Mouse (Mus musculus) forebrain, embryonic 15.5 days (tissue): ENCODE results near the gene Fam19a3. TPM values are rescaled to one million over a fixed set of nuclear protein-coding genes. Genes with fewer than 3 reads are reported as not detected.
"Not testable (repeated sequence)": the region's sequence is repeated elsewhere in the genome, so short reads cannot be mapped to it uniquely, and the experiment has no call there.

Experiments used
- ATAC-seq: fragments of 200-750 bp; cut with Nextera tagmentation; replicated peaks from 2 replicates; pipeline ENCODE4 v1.8.0; 2017; ENCODE audit warnings: mild to moderate bottlenecking, moderate TSS enrichment, moderate library complexity
- H3K27ac ChIP-seq: fragments of 300-500 bp; sonication (generic); replicated peaks from 2 replicates; pipeline ENCODE4 v1.5.1; 2015; ENCODE audit warnings: mild to moderate bottlenecking, inconsistent platforms
- H3K27me3 ChIP-seq: fragments of 300-500 bp; sonication (generic); 2 replicates; pipeline ENCODE4 v1.6.1; 2015; ENCODE audit warnings: inconsistent platforms
- H3K36me3 ChIP-seq: fragments of 300-500 bp; sonication (generic); 2 replicates; pipeline ENCODE4 v1.6.1; 2015; ENCODE audit warnings: mild to moderate bottlenecking, inconsistent platforms
- H3K4me1 ChIP-seq: fragments of 300-500 bp; sonication (generic); 2 replicates; pipeline ENCODE4 v1.6.1; 2015; ENCODE audit warnings: inconsistent platforms
- H3K4me2 ChIP-seq: fragments of 300-500 bp; sonication (generic); replicated peaks from 2 replicates; pipeline ENCODE4 v1.6.1; 2015; ENCODE audit warnings: mild to moderate bottlenecking, inconsistent platforms
- H3K4me3 ChIP-seq: fragments of 300-500 bp; sonication (generic); 2 replicates; pipeline ENCODE4 v1.5.1; 2015; ENCODE audit warnings: mild to moderate bottlenecking, inconsistent platforms
- H3K9ac ChIP-seq: fragments of 300-500 bp; sonication (generic); replicated peaks from 2 replicates; pipeline ENCODE4 v1.6.1; 2015; ENCODE audit warnings: mild to moderate bottlenecking, inconsistent platforms
- H3K9me3 ChIP-seq: fragments of 300-500 bp; sonication (generic); 2 replicates; pipeline ENCODE4 v1.6.1; 2016; ENCODE audit warnings: inconsistent platforms
- WGBS: fragments of 180-500 bp; shearing (Covaris S2); methylation state at CpG from one replicate; pipeline ENCODE4 v1.1.7; 2015; ENCODE audit warnings: mixed read lengths; 5-methylcytosine and 5-hydroxymethylcytosine counted together
- polyA plus RNA-seq: library from polyadenylated mRNA; unstranded; fragments of >200 nt; fragmentation: Nextera tagmentation; extraction: Ambion mirVana; gene quantifications from 2 replicates; pipeline ENCODE4 v1.2.1, GENCODE M21; 2015

The Fam19a3 gene
- polyA plus RNA-seq, 1 experiment from 2014 or later = 0.06 TPM

DNA sequence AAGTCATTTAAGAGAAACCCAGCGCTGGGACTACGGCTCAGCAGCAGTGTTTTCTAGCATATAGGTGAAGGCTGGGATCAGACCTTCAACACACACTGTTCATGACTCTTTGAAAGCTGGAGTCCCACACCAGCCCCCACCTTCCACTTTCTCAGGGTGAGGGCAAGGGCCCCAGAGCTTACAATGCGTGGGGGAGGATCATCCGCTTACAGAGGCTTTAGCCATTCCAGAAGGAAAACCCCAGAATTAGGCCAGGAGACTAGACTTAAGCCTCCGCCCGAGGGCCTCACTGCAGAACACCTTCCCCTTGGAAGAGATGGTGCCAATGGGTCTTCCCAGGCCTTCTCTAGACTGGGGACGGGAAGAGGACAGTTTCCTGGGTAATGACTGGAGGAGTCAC, 8.3 kb downstream of the Fam19a3 start:
- no peak for ATAC-seq
- no peak overlapping the region for H3K4me2 ChIP-seq
- H3K9me3 ChIP-seq = no peaks in the 10 kb centered on the region
- H3K9ac ChIP-seq = no peak overlapping the region
- H3K36me3 ChIP-seq = no peaks in the 10 kb centered on the region
- H3K4me1 ChIP-seq = peaks cover 6% of the 10 kb centered on the region
- H3K27me3 ChIP-seq = peaks cover 27% of the 10 kb centered on the region
- no peak overlapping the region for H3K4me3 ChIP-seq
- H3K27ac ChIP-seq = no peak overlapping the region
- WGBS = 64% methylated on average over 7 of the region's 7 CpGs

DNA sequence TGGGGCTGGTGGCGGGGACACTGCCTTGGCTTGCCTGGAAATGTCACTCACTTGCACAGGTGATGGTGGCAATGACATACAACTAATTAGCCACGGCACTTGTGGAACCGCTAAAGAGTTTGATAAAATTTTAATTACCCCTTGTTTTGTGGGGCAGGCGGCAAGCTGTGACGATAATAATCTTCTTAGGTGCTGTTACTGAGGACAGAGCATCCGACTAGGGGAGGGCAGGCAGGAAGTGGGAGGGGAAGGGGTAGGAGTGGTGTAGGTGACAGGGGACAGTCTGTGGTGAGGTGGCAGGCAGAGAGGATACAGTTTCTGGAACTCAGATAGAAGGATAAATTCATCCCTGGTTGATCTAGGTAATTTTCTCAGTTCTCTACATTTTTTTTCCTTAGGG, 10.2 kb downstream of the Fam19a3 start:
- Histone ChIP-seq H3K9me3 (no peaks in the 10 kb centered on the region), H3K27ac (no peak overlapping the region), H3K4me3 (no peak overlapping the region), H3K36me3 (no peaks in the 10 kb centered on the region), H3K9ac (no peak overlapping the region), H3K4me1 (no peaks in the 10 kb centered on the region), H3K4me2 (no peak overlapping the region), H3K27me3 (peaks cover 8% of the 10 kb centered on the region)
- WGBS = 34% methylated on average over 6 of the region's 6 CpGs
- ATAC-seq = no peak

DNA sequence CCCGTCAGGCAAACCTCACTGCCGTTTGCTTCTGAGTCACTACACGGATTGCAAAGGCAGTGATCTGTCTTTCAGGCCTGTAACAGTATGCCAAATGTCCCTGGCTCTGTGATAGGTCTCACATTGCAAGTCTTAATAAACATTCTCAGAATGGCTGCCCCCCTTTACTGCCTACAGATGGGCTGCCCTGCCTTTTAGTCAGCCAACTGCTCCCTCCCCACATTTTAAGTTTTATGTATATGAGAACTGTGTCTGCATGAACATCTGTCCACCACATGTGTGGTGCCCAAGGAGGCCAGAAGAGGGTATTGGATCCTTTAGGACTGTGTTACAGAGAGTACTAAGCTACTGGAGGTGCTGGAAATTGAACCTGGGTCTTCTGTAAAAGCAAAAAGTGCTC, 10.7 kb downstream of the Fam19a3 start:
- Histone ChIP-seq H3K9ac (no peak overlapping the region), H3K27ac (no peak overlapping the region), H3K4me3 (no peak overlapping the region), H3K4me2 (no peak overlapping the region), H3K9me3 (no peaks in the 10 kb centered on the region), H3K27me3 (peaks cover 3% of the 10 kb centered on the region), H3K36me3 (no peaks in the 10 kb centered on the region), H3K4me1 (no peaks in the 10 kb centered on the region)
- WGBS = 75% methylated on average over 3 of the region's 3 CpGs
- ATAC-seq = no peak

- Histone ChIP-seq H3K9ac (no peak overlapping the region), H3K36me3 (no peaks in the 10 kb centered on the region), H3K4me2 (no peak overlapping the region), H3K27me3 (no peaks in the 10 kb centered on the region), H3K9me3 (no peaks in the 10 kb centered on the region), H3K4me3 (no peak overlapping the region), H3K4me1 (no peaks in the 10 kb centered on the region), H3K27ac (no peak overlapping the region)
- 59% methylated on average over 10 of the region's 10 CpGs for WGBS
- no peak for ATAC-seq
These were observed 11.6 kb downstream of the Fam19a3 start for GRCm38 (mm10) chr3:104770035-104770434.

DNA sequence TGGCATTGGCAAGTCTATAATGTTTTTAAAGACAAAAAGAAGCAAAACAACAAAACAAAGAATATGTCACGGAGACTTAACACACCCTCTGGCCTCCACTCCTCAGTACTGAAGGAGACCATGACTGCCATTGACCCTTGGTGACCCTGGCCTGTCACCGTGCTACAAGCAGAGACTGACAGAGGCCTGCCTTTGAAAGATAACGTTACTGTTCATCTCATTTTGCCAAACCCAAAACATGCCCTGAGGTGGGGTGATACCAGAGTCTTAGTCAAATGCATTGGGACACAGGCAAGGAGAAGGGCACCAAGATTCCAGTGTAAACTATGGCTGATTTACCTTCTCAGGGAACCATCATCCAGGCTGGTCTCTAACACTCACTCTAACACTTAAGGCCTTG, 12.5 kb downstream of the Fam19a3 start:
- H3K4me1 ChIP-seq = no peaks in the 10 kb centered on the region
- H3K9ac ChIP-seq = no peak overlapping the region
- no peaks in the 10 kb centered on the region for H3K27me3 ChIP-seq
- H3K27ac ChIP-seq = no peak overlapping the region
- H3K36me3 ChIP-seq = no peaks in the 10 kb centered on the region
- H3K4me2 ChIP-seq = no peak overlapping the region
- ATAC-seq = no peak
- H3K9me3 ChIP-seq = no peaks in the 10 kb centered on the region
- H3K4me3 ChIP-seq = no peak overlapping the region
- WGBS = 72% methylated on average over 3 of the region's 3 CpGs

DNA sequence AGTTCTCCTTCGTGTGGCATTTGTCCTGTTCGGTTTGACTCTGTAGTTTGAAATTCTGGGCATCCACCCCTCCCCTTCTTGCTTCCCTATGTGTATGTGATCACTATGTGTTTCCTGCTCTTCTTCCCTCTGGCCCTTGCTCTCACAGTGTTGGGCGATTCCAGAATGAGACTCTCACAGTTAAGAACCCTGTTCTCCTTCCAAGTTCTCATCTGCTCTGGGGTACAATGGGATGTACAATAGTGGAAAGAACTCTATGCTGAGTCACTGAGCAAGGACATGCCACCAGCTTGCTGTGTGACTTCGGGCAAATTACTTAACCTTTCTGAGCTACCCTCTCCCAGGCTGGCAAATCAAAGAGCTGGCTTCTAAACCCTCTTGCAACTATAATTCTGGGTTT, 13.9 kb downstream of the Fam19a3 start:
- Histone ChIP-seq H3K27ac (no peak overlapping the region), H3K4me2 (no peak overlapping the region), H3K27me3 (no peaks in the 10 kb centered on the region), H3K9ac (no peak overlapping the region), H3K36me3 (no peaks in the 10 kb centered on the region), H3K4me1 (no peaks in the 10 kb centered on the region), H3K9me3 (no peaks in the 10 kb centered on the region), H3K4me3 (no peak overlapping the region)
- 70% methylated on average over 4 of the region's 4 CpGs for WGBS
- no peak for ATAC-seq

DNA sequence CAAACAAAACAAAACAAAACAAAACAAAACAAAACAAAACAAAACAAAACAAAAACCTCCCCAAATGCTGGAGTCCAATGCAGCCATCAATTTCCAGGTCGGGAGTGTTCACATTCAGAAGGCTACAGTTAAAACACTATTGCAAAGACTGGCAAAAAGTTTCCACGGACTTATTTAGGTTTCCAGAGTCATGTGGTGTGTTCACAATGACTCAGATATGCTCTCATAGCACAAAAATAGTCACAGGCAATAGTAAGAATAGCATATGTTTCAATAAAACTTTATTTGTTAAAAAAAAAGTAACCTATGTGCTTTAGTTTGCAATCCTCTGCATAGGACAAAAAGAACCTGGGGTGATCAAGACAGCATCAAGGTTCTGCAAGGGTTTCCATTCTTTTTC, 14.5 kb downstream of the Fam19a3 start:
- Histone ChIP-seq H3K4me2 (no peak overlapping the region), H3K27ac (no peak overlapping the region), H3K27me3 (no peaks in the 10 kb centered on the region), H3K4me3 (no peak overlapping the region), H3K9me3 (no peaks in the 10 kb centered on the region), H3K36me3 (no peaks in the 10 kb centered on the region), H3K9ac (no peak overlapping the region), H3K4me1 (no peaks in the 10 kb centered on the region)
- no peak for ATAC-seq
- 70% methylated on average over 2 of the region's 2 CpGs for WGBS

DNA sequence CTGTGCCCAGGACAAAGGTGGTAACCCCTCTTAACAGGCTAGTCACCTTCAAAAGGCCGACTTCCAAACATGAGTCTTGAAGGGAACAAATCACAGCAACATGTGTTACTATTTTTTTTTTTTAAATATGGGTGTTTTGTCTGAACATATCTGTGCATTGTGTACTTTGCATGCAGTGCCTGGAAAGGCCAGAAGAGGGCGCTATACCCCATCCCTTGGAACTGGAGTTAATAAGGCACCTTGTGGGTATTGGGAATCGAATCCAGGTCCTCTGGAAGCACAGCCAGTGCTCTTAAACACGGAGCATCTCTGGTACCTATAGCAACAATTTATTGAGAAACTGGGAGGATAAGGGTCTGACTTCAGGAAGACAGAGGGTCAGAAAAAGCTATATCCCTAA, 16.6 kb downstream of the Fam19a3 start:
- H3K27ac ChIP-seq = no peak overlapping the region
- no peaks in the 10 kb centered on the region for H3K9me3 ChIP-seq
- H3K4me1 ChIP-seq = no peaks in the 10 kb centered on the region
- H3K4me3 ChIP-seq = no peak overlapping the region
- WGBS = 14% methylated on average over 4 of the region's 4 CpGs
- H3K4me2 ChIP-seq = no peak overlapping the region
- no peaks in the 10 kb centered on the region for H3K36me3 ChIP-seq
- H3K9ac ChIP-seq = no peak overlapping the region
- no peak for ATAC-seq
- no peaks in the 10 kb centered on the region for H3K27me3 ChIP-seq

DNA sequence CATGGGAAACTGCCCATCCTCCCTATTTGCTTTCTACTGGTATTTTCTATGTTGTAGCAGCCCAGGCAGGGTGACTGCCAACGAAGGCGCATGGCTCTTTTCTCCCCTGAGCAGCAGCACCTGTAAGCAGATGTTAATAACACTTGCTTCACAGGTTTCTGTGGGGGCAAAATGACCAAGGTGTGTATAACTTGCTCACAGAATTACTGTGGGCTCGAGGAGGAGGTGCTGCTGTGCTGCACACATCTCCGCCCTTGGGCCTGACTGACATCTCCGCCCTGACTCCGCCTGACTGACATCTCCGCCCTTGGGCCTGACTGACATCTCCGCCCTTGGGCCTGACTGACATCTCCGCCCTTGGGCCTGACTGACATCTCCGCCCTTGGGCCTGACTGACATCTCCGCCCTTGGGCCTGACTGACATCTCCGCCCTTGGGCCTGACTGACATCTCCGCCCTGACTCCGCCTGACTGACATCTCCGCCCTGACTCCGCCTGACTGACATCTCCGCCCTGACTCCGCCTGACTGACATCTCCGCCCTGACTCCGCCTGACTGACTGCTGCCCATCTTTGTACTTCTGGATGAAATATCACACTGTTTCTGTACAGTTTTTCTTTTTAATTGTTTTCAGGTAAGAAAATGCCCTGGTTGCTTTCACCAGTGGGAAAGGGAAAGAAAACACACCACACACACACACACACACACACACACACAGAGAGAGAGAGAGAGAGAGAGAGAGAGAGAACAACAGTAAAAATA, 19.4 kb downstream of the Fam19a3 start:
- not testable (repeated sequence) for H3K27ac ChIP-seq, H3K9me3 ChIP-seq, H3K4me2 ChIP-seq, ATAC-seq, H3K36me3 ChIP-seq, H3K27me3 ChIP-seq, H3K4me3 ChIP-seq, H3K4me1 ChIP-seq, H3K9ac ChIP-seq
- 27% methylated on average over 20 of the region's 20 CpGs for WGBS

DNA sequence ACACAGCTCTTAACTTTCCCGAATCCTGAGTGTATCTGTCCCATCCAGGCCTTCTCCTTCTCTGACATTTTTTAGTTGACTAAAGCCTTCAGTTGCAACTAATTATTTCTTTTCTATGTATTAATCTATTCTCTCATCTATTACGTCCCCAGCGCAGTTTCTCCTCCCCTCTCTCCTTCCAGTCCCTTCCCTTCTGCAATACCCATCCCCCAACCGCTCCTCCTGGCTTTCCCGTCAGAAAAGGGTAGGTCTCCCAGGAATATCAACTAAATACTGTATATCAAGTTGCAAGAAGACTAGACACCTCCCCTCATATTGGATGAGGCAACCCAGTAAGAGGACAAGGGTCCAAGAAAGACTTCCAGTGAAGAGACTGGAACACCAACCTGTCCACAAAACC, 22.8 kb downstream of the Fam19a3 start:
- H3K9ac ChIP-seq = peak overlapping the region; percentile 42
- H3K4me2 ChIP-seq = peak overlapping the region; percentile 51
- H3K4me3 ChIP-seq = peak overlapping the region; percentile 37
- no peak for ATAC-seq
- no peaks in the 10 kb centered on the region for H3K27me3 ChIP-seq
- H3K4me1 ChIP-seq = peaks cover 7% of the 10 kb centered on the region
- no peaks in the 10 kb centered on the region for H3K9me3 ChIP-seq
- no peak overlapping the region for H3K27ac ChIP-seq
- 5% methylated on average over 5 of the region's 5 CpGs for WGBS
- no peaks in the 10 kb centered on the region for H3K36me3 ChIP-seq

GRCm38 (mm10) chr3:104758406-104758805, 23.2 kb downstream of the Fam19a3 start:
- WGBS = 2% methylated on average over 27 of the region's 27 CpGs
- Histone ChIP-seq H3K36me3 (no peaks in the 10 kb centered on the region), H3K9ac (peak overlapping the region; percentile 42), H3K27ac (no peak overlapping the region), H3K4me1 (peaks cover 7% of the 10 kb centered on the region), H3K9me3 (no peaks in the 10 kb centered on the region), H3K4me2 (peak overlapping the region; percentile 51), H3K27me3 (no peaks in the 10 kb centered on the region), H3K4me3 (peak overlapping the region; percentile 37)
- peak; percentile 89 for ATAC-seq

GRCm38 (mm10) chr3:104752845-104753244, 28.8 kb downstream of the Fam19a3 start:
- not testable (repeated sequence) for H3K4me2 ChIP-seq, H3K9me3 ChIP-seq, H3K4me3 ChIP-seq, ATAC-seq, H3K27ac ChIP-seq, H3K27me3 ChIP-seq, H3K4me1 ChIP-seq, H3K9ac ChIP-seq, H3K36me3 ChIP-seq
- WGBS = 15% methylated on average over 25 of the region's 25 CpGs

DNA sequence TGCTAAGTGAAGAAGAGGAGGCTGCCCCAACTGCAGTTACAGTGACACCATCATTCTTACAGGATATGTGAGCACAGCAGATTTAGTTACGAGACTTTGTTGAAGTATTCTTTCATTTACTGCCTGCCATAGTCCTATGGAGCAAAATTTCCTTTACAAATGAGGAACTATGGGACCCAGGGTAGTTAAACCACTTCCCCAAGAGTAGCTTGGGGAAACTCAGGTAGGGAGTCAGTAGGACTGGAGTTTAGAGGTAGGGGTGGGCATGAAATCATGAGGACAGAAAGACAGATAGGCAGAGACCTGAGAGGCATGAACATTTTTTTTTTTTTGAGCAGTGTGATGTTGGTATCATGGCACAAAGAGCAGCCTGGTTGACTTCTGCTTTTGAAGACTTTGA, 37.8 kb downstream of the Fam19a3 start:
- no peaks in the 10 kb centered on the region for H3K27me3 ChIP-seq
- no peak overlapping the region for H3K4me3 ChIP-seq
- ATAC-seq = no peak
- WGBS = 81% methylated on average over 1 of the region's 1 CpGs
- no peaks in the 10 kb centered on the region for H3K9me3 ChIP-seq
- no peak overlapping the region for H3K4me2 ChIP-seq
- no peak overlapping the region for H3K27ac ChIP-seq
- no peaks in the 10 kb centered on the region for H3K4me1 ChIP-seq
- no peaks in the 10 kb centered on the region for H3K36me3 ChIP-seq
- no peak overlapping the region for H3K9ac ChIP-seq
